ENCODE assay signal across 8 mouse cellular contexts in the genomic region with DNA sequence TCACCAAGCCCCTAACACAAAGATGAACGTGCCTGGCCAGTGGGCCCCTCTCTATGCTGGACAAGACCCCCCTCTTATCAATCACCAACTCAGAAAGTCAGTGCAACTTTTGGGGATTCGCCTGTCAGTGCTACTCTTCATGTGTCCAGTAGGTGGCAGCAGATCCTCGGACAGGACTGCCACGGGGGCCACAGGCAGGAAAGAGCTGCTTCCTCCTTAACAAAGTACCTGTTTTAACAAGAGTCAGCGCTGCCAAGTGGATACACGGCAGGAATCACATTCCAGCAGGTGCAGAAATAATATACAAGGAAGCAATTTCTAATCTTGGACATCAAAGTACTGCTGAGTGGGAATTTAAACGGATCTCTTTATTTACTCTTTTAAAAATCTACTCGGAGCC.
DNase-seq lines count a peak whose midpoint lies in the region; ATAC-seq lines count a peak whose summit lies in the region.

No protein-coding gene starts in this region.

- ATAC-seq in granulocyte monocyte progenitor cell, adult 5-6 weeks (replicated peaks; ENCODE audit: poor library complexity, severe bottlenecking) = peak; percentile 90

- DNase-seq in CD8-positive naive resting alpha-beta T cell, adult 2 months (ENCODE audit: low read depth in 2 of 2, low spot score in 2 of 2) = peak; percentile 55 to 57
- peak; percentile 77 for DNase-seq in ZHBTc4 (ENCODE audit: low read depth, low spot score)
- peak; percentile 42 to 66 for DNase-seq in cerebellum, postnatal 4 days (ENCODE audit: low spot score in 2 of 2)
- DNase-seq in layer of hippocampus, adult 18-20 months (ENCODE audit: low spot score in 2 of 2) = peak; percentile 25 to 69
- peak; percentile 53 for DNase-seq in lung, postnatal 25 days (ENCODE audit: low spot score)
- DNase-seq in right cerebral cortex, adult 18-20 months = peak; percentile 50
- peak; percentile 38 for DNase-seq in urinary bladder, adult 2 months (ENCODE audit: low spot score)

Comparison
In these comparisons a context has a peak if more than half of its experiments do, and no peak if none do; other contexts are left out.
1. Peak in every context shown above with its lines: DNase-seq and ATAC-seq.